Mouse (Mus musculus) liver, embryonic 14.5 days (tissue): ENCODE results near the gene Ipo13.

Experiments
- CTCF ChIP-seq: IDR thresholded peaks from 2 replicates; pipeline ENCODE4 v1.5.1; 2016; ENCODE audit warnings: antibody characterized with exemption, low read depth, control low read depth
- EP300 ChIP-seq: IDR thresholded peaks from 2 replicates; pipeline ENCODE4 v1.6.1; 2016; ENCODE audit warnings: antibody characterized with exemption, low read depth

- TF ChIP-seq EP300 = peak; percentile 77
- peak; percentile 52 for TF ChIP-seq CTCF
These were observed at the start of gene Ipo13 for GRCm38 (mm10) chr4:117914591-117915442.
